ENCODE assay signal across 9 mouse cellular contexts in the genomic region with DNA sequence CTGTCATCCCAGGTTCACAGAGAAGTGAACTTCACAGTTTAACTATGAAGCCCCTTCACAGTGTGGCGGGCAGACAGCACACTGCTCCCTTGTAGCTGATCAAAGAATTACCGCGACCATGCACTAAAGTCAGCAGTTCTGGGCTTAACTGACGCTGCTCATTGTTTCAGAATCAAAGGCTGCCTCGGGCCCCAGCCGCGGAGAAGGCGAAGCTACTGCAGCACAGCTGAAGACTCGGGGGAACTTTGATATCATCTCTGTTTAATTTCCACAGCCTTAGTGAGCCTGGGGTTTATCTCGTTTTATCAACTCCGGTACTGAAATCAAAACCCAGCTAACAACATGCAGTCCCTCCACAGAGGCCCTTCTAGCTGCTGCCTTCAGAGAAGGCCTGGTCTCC. TPM values are rescaled to one million over a fixed set of nuclear protein-coding genes. Genes with fewer than 3 reads are reported as not detected.
DNase-seq lines count a peak whose midpoint lies in the region; ATAC-seq and TF ChIP-seq lines count a peak whose summit lies in the region.
"Had no signal": no experiment of that assay in that cellular context is flagged by ENCODE, and none has a peak within 500 bp of the region (broad histone marks: within the 10 kb centered on the region; RNA-seq: fewer than 3 reads in every experiment).

No protein-coding gene starts in this region.

- no peak for ATAC-seq in embryonic facial prominence, embryonic 12.5 days (ENCODE audit: insufficient number of reproducible peaks, insufficient read depth, low FRiP score, low TSS enrichment)
- ATAC-seq in frontal cortex, adult (ENCODE audit: low TSS enrichment), result no peak
- ATAC-seq in monocyte, adult 5-6 weeks (replicated peaks; ENCODE audit: insufficient number of reproducible peaks, low FRiP score, low TSS enrichment, poor library complexity, severe bottlenecking), result no peak

- no peak for DNase-seq in layer of hippocampus, adult 2 months (ENCODE audit: low spot score in 2 of 2)
- DNase-seq in layer of hippocampus, postnatal 10 days (ENCODE audit: low spot score in 2 of 2), result no peak
- peak; percentile 29 for DNase-seq in induced T-regulatory cell, adult 2 months (ENCODE audit: low read depth)
- DNase-seq in thymus, adult 18-20 months, result peak; percentile 64 to 78
- no peak for DNase-seq in adrenal gland, postnatal 14 days
- DNase-seq: gastrocnemius, postnatal 36 days had no signal

- peak overlapping the region; percentile 27; the same call in 1 of the 2 replicates for H3K9ac ChIP-seq in embryonic facial prominence, embryonic 12.5 days

- H3K4me1 ChIP-seq in embryonic facial prominence, embryonic 12.5 days, result peaks cover 45% of the 10 kb centered on the region

- TF ChIP-seq CTCF in layer of hippocampus, adult 2 months (conservative IDR thresholded peaks at IDR 0.05), result no peak

- H3K9me3 ChIP-seq in embryonic facial prominence, embryonic 12.5 days, result no peaks in the 10 kb centered on the region

- peak overlapping the region; percentile 85; the same call in 1 of the 2 replicates for H3K27ac ChIP-seq in layer of hippocampus, adult 2 months
- H3K27ac ChIP-seq in embryonic facial prominence, embryonic 12.5 days, result peak overlapping the region; percentile 70

- 18% methylated on average over 11 of the region's 11 CpGs for WGBS in embryonic facial prominence, embryonic 12.5 days

- peaks cover 9% of the 10 kb centered on the region for H3K36me3 ChIP-seq in embryonic facial prominence, embryonic 12.5 days

- H3K4me3 ChIP-seq in layer of hippocampus, adult 2 months, result no peak overlapping the region
- H3K4me3 ChIP-seq in embryonic facial prominence, embryonic 12.5 days, result no peak overlapping the region

- H3K27me3 ChIP-seq in embryonic facial prominence, embryonic 12.5 days, result no peaks in the 10 kb centered on the region

- no peak overlapping the region for H3K4me2 ChIP-seq in embryonic facial prominence, embryonic 12.5 days (replicated peaks)

RNA-seq across cellular contexts. Expression of a gene that starts 9.3 kb away (rescaled TPM):
- 10 to 100 TPM; 82.0 to 83.6 TPM for total RNA-seq in layer of hippocampus, adult 2 months (2021)
- total RNA-seq in layer of hippocampus, postnatal 10 days (2021), result 100 to 1,000 TPM; 114 to 115 TPM
- polyA plus RNA-seq in embryonic facial prominence, embryonic 12.5 days (2016; fragmentation: Nextera tagmentation; extraction: Ambion mirVana), result 31.2 and 33.8 TPM in 2 replicates
- total RNA-seq in adrenal gland, postnatal 14 days (2021), result 17.7 and 19.0 TPM in 2 replicates
- 1.9 to 11.9 TPM (median 6.7 TPM) in 3 replicates for total RNA-seq in monocyte, adult 5-6 weeks (2017)

Comparison
In these comparisons a context has a peak if more than half of its experiments do, and no peak if none do; other contexts are left out.
1. DNase-seq: peak in induced T-regulatory cell, adult 2 months (single experiment) and thymus, adult 18-20 months (2 of 2); none in layer of hippocampus, adult 2 months (0 of 2), layer of hippocampus, postnatal 10 days (0 of 2) and adrenal gland, postnatal 14 days (single experiment).